Mouse (Mus musculus) midbrain, embryonic 14.5 days (tissue): ENCODE data around the gene Parg. TPM values are rescaled to one million over a fixed set of nuclear protein-coding genes. Genes with fewer than 3 reads are reported as not detected.

Experiments
- ATAC-seq: fragments of 200-750 bp; cut with Nextera tagmentation; 2 replicates; pipeline ENCODE4 v1.8.0; 2017; ENCODE audit warnings: moderate number of reproducible peaks, moderate library complexity; ENCODE audit not compliant: low FRiP score, low TSS enrichment
- DNase-seq: peaks from one replicate; pipeline ENCODE4 v3.0.0-alpha.2; 2015
- H3K27ac ChIP-seq: fragments of 300-500 bp; sonication (generic); replicated peaks from 2 replicates; pipeline ENCODE4 v1.5.1; 2014; ENCODE audit warnings: mild to moderate bottlenecking, low read depth, low read length, moderate library complexity
- H3K27me3 ChIP-seq: fragments of 300-500 bp; sonication (generic); 2 replicates; pipeline ENCODE4 v1.6.1; 2014; ENCODE audit warnings: low read length, control low read depth, mixed read lengths; ENCODE audit not compliant: control insufficient read depth, insufficient read depth
- H3K36me3 ChIP-seq: fragments of 300-500 bp; sonication (generic); 2 replicates; pipeline ENCODE4 v1.6.1; 2014; ENCODE audit warnings: low read length, control low read depth; ENCODE audit not compliant: control insufficient read depth, insufficient read depth
- H3K4me1 ChIP-seq: fragments of 300-500 bp; sonication (generic); 2 replicates; pipeline ENCODE4 v1.6.1; 2014; ENCODE audit warnings: mild to moderate bottlenecking, antibody characterized with exemption, low read length, control low read depth; ENCODE audit not compliant: control insufficient read depth, insufficient read depth
- H3K4me2 ChIP-seq: fragments of 300-500 bp; sonication (generic); 2 replicates; pipeline ENCODE4 v1.6.1; 2014; ENCODE audit warnings: mild to moderate bottlenecking, low read length, moderate library complexity
- H3K4me3 ChIP-seq: fragments of 300-500 bp; sonication (generic); replicated peaks from 2 replicates; pipeline ENCODE4 v1.5.1; 2014; ENCODE audit warnings: low read depth, low read length
- H3K9ac ChIP-seq: fragments of 300-500 bp; sonication (generic); replicated peaks from 2 replicates; pipeline ENCODE4 v1.6.1; 2014; ENCODE audit warnings: mild to moderate bottlenecking, low read length, moderate library complexity
- H3K9me3 ChIP-seq: fragments of 300-500 bp; sonication (generic); 2 replicates; pipeline ENCODE4 v1.6.1; 2016; ENCODE audit warnings: low read length, control low read depth, mixed read lengths; ENCODE audit not compliant: control insufficient read depth
- WGBS: fragments of 180-500 bp; shearing (Covaris S2); extraction: QIAGEN DNeasy Blood & Tissue Kit; methylation state at CpG from one replicate; pipeline ENCODE4 v1.1.7; 2014; 5-methylcytosine and 5-hydroxymethylcytosine counted together
- polyA plus RNA-seq: library from polyadenylated mRNA; unstranded; fragments of >200 nt; fragmentation: Nextera tagmentation; extraction: Ambion mirVana; gene quantifications from 2 replicates; pipeline ENCODE4 v1.2.1, GENCODE M21; 2014

Parg gene
- polyA plus RNA-seq, result 31.5 and 49.6 TPM in 2 replicates

DNA sequence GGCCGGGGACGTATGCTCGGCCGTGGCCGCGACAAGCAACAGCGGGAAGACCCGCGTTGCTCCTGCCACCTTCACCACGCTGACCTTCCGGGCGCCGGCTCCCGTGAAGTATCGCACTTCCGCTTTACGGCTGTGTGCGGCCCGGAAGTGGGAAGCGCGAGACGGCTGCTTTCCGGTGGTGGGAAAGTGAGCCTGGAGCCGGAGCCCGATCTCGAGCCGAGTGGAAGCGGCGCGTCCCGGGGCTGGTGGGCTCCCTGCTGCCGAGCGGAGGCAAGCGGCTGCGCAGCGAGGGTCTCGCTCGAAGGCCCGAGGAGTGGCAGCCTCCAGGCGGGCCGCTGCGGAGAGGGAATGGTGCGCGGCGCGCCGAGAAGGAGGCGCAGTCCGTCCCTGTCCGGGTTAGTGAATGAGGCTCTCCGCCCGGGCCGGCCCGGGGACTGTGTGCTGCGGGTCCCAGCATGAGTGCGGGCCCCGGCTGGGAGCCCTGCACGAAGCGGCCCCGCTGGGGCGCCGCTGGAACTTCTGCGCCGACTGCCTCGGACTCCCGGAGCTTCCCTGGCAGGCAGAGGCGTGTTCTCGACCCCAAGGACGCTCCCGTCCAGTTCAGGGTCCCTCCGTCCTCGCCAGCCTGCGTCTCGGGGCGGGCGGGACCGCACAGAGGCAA is at the start of gene Parg, which contains the start of gene Timm23:
Gene Parg (plus strand): TSS at position 159 of the 661 bp plus-strand sequence.
Gene Timm23 (minus strand): TSS at position 108 of the 661 bp plus-strand sequence.
- peaks cover 19% of the 10 kb centered on the region for H3K4me1 ChIP-seq
- peak; percentile 94 for DNase-seq
- H3K27ac ChIP-seq, result peak within 1 kb of the TSS; percentile 68
- H3K4me3 ChIP-seq, result peak within 1 kb of the TSS; percentile 97
- ATAC-seq, result peak; percentile 90
- peak within 1 kb of the TSS; percentile 93 for H3K9ac ChIP-seq
- WGBS, result under 1% methylated on average over 71 of the region's 77 CpGs
- H3K9me3 ChIP-seq, result no peaks in the 10 kb centered on the region
- H3K36me3 ChIP-seq, result peaks cover 16% of the 10 kb centered on the region
- H3K27me3 ChIP-seq, result no peaks in the 10 kb centered on the region
- peak within 1 kb of the TSS; percentile 90 for H3K4me2 ChIP-seq

DNA sequence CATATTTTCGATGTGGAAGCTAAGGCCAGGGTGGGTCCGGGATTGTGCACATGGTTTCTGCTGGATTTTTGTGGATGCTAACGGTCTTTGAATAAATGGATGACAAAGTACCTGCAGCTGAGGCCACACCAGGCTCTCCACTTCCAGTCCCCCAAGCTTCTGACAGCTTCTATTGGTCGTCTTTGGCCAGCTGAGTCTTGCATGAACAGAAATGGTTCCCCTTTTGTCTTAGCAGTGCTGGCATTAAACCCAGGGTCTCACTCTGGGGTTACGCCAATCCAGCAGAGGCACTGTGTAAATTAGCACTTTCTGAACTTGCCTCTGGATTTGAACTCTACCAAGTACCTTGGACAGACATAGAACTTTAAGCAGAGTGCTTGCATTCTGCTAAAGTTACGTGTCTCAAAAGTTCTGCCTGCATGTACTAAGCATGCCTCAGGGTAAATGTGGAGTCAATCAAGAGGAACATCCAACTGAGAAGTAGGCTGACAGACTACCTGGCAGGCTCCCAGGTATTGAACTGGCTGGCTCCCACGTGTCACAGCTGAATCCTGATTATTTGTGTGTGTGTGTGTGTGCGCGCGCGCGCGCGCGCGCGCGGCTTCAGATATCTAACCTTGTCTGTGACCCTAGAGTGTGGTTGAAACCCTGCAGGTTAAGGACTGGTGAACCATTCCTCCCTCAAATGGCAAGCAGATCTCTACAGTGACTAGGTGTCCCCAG is 49.3 kb upstream of the Parg start:
- H3K4me1 ChIP-seq, result no peaks in the 10 kb centered on the region
- no peak overlapping the region for H3K4me3 ChIP-seq
- ATAC-seq, result no peak
- no peak for DNase-seq
- H3K36me3 ChIP-seq, result no peaks in the 10 kb centered on the region
- H3K9ac ChIP-seq, result no peak overlapping the region
- WGBS, result 91% methylated on average over 18 of the region's 18 CpGs
- peaks cover 6% of the 10 kb centered on the region; the same call in 1 of the 2 replicates for H3K9me3 ChIP-seq
- no peak overlapping the region for H3K27ac ChIP-seq
- no peak overlapping the region for H3K4me2 ChIP-seq
- H3K27me3 ChIP-seq, result no peaks in the 10 kb centered on the region

DNA sequence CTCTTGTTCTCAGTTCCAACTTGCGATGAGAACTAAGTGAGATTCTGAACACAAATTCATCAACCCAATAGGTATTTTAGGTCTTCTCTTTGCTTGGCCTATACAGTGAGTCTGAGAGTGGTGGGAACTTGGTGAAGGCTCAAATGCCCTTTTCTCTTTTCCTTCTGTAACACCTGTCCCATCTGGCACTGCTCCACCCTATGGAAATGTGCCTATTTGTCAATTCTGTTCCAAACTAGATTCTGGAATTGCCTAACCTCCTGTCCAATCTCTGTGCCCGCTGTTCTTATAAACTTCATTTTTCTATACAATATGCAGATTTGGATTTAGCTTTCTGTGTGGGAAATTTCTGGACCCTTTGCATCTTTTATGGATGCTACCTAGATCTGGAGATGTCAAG is 48.6 kb upstream of the Parg start:
- H3K36me3 ChIP-seq, result no peaks in the 10 kb centered on the region
- ATAC-seq (no peak), DNase-seq (no peak)
- H3K4me2 ChIP-seq, result no peak overlapping the region
- H3K4me3 ChIP-seq, result no peak overlapping the region
- no peak overlapping the region for H3K27ac ChIP-seq
- WGBS, result 91% methylated on average over 2 of the region's 2 CpGs
- no peaks in the 10 kb centered on the region for H3K27me3 ChIP-seq
- no peak overlapping the region for H3K9ac ChIP-seq
- no peaks in the 10 kb centered on the region for H3K4me1 ChIP-seq
- peaks cover 2% of the 10 kb centered on the region; the same call in 1 of the 2 replicates for H3K9me3 ChIP-seq

DNA sequence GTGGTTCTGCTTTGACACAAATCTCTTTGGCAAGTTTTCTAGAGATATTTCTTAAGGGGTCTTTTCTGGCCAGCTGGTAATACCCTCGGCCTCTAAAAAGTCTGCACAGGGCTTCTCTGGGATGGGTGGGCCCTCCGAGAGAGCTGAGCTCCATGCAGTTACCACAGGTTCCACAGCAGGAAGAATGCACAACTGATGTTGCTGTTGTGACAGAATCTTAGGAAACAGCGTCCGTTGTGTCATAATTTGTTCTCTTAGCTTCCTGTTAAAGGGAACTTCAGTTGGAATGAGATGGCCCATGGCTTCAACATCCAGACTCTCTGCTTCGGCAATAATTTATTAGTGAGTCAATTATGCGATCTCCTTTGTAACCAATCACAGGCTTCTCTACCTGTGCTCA is 47.0 kb upstream of the Parg start:
- no peak overlapping the region for H3K27ac ChIP-seq
- no peaks in the 10 kb centered on the region for H3K27me3 ChIP-seq
- H3K36me3 ChIP-seq, result no peaks in the 10 kb centered on the region
- no peak overlapping the region for H3K9ac ChIP-seq
- no peak overlapping the region for H3K4me2 ChIP-seq
- no peak for ATAC-seq
- no peak overlapping the region for H3K4me3 ChIP-seq
- peaks cover 6% of the 10 kb centered on the region; the same call in 1 of the 2 replicates for H3K4me1 ChIP-seq
- H3K9me3 ChIP-seq, result no peaks in the 10 kb centered on the region
- 88% methylated on average over 6 of the region's 6 CpGs for WGBS
- no peak for DNase-seq

DNA sequence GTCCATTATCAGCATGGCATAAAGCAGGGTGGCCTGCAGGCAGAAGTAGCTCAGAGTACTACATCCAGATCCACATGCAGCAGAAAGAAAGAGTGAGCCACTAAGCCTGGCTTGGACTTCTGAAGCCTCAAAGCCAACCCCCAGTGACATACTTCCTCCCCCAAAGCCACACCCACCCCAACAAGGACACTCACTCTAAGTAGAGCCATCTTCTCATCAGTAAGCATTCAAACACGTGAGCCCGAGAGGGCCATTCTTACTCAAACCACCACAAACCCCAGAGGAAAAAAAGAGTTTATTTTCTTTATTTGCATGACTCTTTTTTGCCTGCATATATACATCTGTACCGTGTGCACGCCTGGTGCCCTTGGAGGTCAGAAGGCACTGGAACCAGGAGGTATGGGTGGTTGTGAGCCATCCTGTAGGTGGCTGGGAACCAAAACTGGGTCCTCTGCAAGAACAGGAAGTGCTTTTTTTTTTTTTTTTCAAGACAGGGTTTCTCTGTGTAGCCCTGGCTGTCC is 42.5 kb upstream of the Parg start:
- Histone ChIP-seq H3K27me3 (no peaks in the 10 kb centered on the region), H3K36me3 (no peaks in the 10 kb centered on the region), H3K9me3 (no peaks in the 10 kb centered on the region), H3K4me1 (peaks cover 18% of the 10 kb centered on the region), H3K4me3 (peak overlapping the region; percentile 75), H3K27ac (peak overlapping the region; percentile 85), H3K4me2 (peak overlapping the region; percentile 77), H3K9ac (peak overlapping the region; percentile 42; the same call in 1 of the 2 replicates)
- ATAC-seq (peak; percentile 10; the same call in 1 of the 2 replicates), DNase-seq (no peak)
- WGBS, result 37% methylated on average over 4 of the region's 4 CpGs

DNA sequence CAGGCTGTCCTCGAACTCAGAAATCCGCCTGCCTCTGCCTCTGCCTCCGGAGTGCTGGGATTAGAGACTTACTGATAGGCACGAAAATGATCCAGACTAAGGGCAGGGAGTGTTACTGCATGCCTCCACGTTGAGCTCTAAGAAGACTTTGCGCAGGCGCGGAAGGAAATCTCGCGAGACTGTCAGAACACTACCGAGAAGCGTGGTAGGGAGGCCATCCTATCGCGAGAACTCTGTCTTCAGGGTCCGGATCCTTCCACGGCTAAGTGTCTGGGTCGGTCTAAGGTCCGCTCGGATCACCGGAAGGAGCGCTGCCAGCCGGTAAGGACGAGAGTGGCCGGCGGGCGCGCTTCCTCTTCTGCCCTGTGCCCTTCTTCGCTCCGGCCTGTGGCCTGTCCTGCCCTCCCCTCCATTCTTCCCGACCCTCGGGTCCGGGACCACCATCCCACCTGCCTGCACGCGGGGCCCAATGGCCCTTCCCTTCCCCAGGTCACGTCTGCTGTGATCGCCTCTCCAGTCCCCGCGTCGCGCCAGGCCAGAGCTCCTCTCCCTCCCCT is 42.0 kb upstream of the Parg start, which contains the start of gene Ncoa4:
Gene Ncoa4 (plus strand): TSS at position 176 of the 557 bp plus-strand sequence.
- DNase-seq (peak; percentile 100), ATAC-seq (peak; percentile 98)
- Histone ChIP-seq H3K4me3 (peak within 1 kb of the TSS; percentile 75), H3K27ac (peak within 1 kb of the TSS; percentile 85), H3K9ac (peak within 1 kb of the TSS; percentile 94), H3K9me3 (no peaks in the 10 kb centered on the region), H3K36me3 (no peaks in the 10 kb centered on the region), H3K4me1 (peaks cover 18% of the 10 kb centered on the region), H3K27me3 (no peaks in the 10 kb centered on the region), H3K4me2 (peak within 1 kb of the TSS; percentile 77)
- WGBS, result under 1% methylated on average over 40 of the region's 40 CpGs

DNA sequence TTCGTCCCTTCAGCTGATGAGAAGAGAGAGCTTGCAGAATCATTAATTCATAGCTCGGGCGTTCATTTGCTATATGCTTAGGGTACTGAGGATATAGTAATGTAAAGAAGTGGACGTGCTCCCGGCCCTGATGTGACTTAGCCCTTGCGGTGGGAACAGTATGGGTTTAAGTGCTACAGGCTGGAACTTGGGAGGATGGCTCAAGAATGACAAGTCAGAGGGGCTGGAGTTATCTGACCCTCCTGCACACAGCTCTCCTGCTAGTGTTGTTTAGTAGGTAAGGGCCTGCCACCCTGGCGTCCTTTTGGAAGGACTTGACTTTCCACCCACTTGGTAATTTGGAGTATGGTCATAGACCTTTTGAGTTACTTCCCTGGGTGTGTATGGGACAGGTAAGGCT is 41.2 kb upstream of the Parg start:
- H3K4me2 ChIP-seq, result peak overlapping the region; percentile 77
- H3K36me3 ChIP-seq, result no peaks in the 10 kb centered on the region
- H3K9ac ChIP-seq, result peak overlapping the region; percentile 94
- H3K9me3 ChIP-seq, result no peaks in the 10 kb centered on the region
- peak overlapping the region; percentile 75 for H3K4me3 ChIP-seq
- no peak overlapping the region for H3K27ac ChIP-seq
- ATAC-seq (no peak), DNase-seq (no peak)
- H3K27me3 ChIP-seq, result no peaks in the 10 kb centered on the region
- peaks cover 25% of the 10 kb centered on the region for H3K4me1 ChIP-seq
- WGBS, result 42% methylated on average over 7 of the region's 7 CpGs

DNA sequence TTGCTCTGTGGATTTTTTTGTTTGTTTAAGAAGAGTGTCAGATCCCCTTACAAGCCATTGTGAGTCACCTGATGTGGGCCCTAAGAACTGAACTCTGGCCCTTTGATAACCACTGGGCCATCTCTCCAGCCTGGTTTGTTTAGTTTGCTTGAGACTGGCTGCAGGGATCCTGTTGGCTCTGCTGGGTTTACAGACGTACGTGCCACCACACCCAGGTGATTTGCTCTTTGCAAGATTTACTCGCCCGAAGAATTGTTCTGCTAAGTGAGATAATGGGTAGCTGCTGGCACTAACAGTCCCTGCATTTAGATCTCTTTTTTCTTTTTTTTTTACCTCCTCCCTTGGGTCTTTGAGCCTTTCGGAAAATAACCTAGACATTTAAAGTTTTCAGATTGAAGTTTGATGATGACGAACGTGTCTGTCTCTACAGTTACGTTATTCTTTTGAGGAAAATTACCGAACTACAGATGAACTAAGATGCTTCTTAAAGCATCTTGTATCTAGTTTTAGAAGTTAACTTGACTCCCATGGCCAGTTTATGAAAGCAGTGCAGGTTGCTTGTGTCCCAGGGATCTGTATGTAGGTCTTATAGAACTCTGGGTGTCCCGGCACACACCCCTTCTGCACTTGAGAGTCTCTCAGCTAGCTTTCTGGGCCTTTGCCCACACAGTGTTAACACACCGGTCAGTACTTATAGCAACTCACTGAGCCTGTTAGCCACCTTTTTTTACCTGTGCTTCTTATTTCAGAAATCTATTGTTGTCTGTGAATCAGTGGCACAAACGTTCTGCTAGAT is 40.5 kb upstream of the Parg start:
- 93% methylated on average over 12 of the region's 12 CpGs for WGBS
- no peak overlapping the region for H3K4me3 ChIP-seq
- no peak for ATAC-seq
- no peaks in the 10 kb centered on the region for H3K36me3 ChIP-seq
- H3K4me2 ChIP-seq, result peak overlapping the region; percentile 77
- 0 out of 2 replicates have a peak overlapping the region, but pooled peaks have one; percentile 94 for H3K9ac ChIP-seq
- no peaks in the 10 kb centered on the region for H3K27me3 ChIP-seq
- H3K27ac ChIP-seq, result no peak overlapping the region
- DNase-seq, result no peak
- H3K4me1 ChIP-seq, result peaks cover 27% of the 10 kb centered on the region
- H3K9me3 ChIP-seq, result no peaks in the 10 kb centered on the region
